In the genomic region with DNA sequence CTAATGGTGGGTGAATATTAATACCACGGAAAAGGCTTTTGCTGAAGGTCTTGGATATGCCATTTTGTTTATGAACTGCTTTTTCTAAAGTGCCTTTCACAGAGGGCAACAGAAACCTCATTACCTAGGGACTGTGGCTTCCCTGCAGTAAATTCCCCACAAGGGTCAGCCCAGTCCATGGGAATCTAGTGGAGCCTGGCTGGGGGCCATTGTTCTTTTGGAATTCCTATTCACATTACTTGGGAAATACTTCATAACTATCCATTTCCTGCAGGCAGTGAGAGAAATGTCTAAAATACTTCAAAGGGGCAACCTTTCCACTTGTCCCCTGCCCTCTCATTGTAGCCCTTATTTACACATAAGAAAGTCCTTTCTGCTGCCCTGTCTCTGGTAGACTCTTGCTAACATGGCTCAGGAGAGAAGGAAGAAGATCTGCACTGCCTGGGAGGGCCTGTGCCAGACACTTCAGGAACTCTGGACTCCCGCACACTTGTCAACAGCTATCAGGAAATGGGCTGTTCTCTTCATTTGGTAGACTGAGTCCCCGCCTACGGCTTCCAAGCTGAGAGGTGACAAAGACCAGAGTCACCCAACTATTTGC, we compare ENCODE assay signal across 9 mouse cellular contexts.
DNase-seq lines count a peak whose midpoint lies in the region; ATAC-seq lines count a peak whose summit lies in the region.
"Had no signal": no experiment of that assay in that cellular context is flagged by ENCODE, and none has a peak within 500 bp of the region (broad histone marks: within the 10 kb centered on the region; RNA-seq: fewer than 3 reads in every experiment).

No protein-coding gene starts in this region.

- 70% methylated on average over 4 of the region's 4 CpGs for WGBS in midbrain, embryonic 15.5 days
- WGBS in midbrain, embryonic 14.5 days: 67% methylated on average over 4 of the region's 4 CpGs
- 44% methylated on average over 4 of the region's 4 CpGs for WGBS in heart, embryonic 16.5 days
- 43% methylated on average over 4 of the region's 4 CpGs for WGBS in stomach, embryonic 16.5 days

- no peak overlapping the region for H3K4me3 ChIP-seq in midbrain, embryonic 15.5 days
- H3K4me3 ChIP-seq in midbrain, embryonic 14.5 days (replicated peaks; ENCODE audit: low read depth, low read length): no peak overlapping the region
- H3K4me3 ChIP-seq in heart, embryonic 16.5 days (ENCODE audit: low read length): no peak overlapping the region
- H3K4me3 ChIP-seq in stomach, embryonic 16.5 days (replicated peaks; ENCODE audit: low read length): no peak overlapping the region
- H3K4me3 ChIP-seq: erythroblast, embryonic 14.5 days had no signal

- peak; percentile 55 for ATAC-seq in midbrain, embryonic 15.5 days (replicated peaks)
- ATAC-seq in midbrain, embryonic 14.5 days (ENCODE audit: low FRiP score, low TSS enrichment): no peak
- 0 out of 2 replicates have a peak, but pooled peaks have one; percentile 16 for ATAC-seq in heart, embryonic 16.5 days (replicated peaks; ENCODE audit: extremely low read depth, insufficient read depth, low FRiP score)
- peak; percentile 22; the same call in 1 of the 2 replicates for ATAC-seq in stomach, embryonic 16.5 days (ENCODE audit: insufficient read depth, low FRiP score)

- no peak for DNase-seq in midbrain, embryonic 14.5 days
- DNase-seq in kidney, postnatal 10 days: peak; percentile 76
- no peak for DNase-seq in layer of hippocampus, adult 8-10 months (ENCODE audit: low spot score in 2 of 2)
- DNase-seq in MN1 (ENCODE audit: low spot score): no peak
- no peak for DNase-seq in ovary, postnatal 14 days (ENCODE audit: low spot score)

- H3K4me2 ChIP-seq in midbrain, embryonic 15.5 days: no peak overlapping the region
- H3K4me2 ChIP-seq in midbrain, embryonic 14.5 days (ENCODE audit: low read length): no peak overlapping the region
- peak overlapping the region; percentile 55 for H3K4me2 ChIP-seq in heart, embryonic 16.5 days (ENCODE audit: low read depth, low read length)
- peak overlapping the region; percentile 55; the same call in 1 of the 2 replicates for H3K4me2 ChIP-seq in stomach, embryonic 16.5 days (ENCODE audit: low read depth, low read length)

- H3K9me3 ChIP-seq in midbrain, embryonic 15.5 days: no peaks in the 10 kb centered on the region
- no peaks in the 10 kb centered on the region for H3K9me3 ChIP-seq in midbrain, embryonic 14.5 days (ENCODE audit: control insufficient read depth, low read length)
- H3K9me3 ChIP-seq in heart, embryonic 16.5 days (replicated peaks; ENCODE audit: control insufficient read depth, low read length): no peaks in the 10 kb centered on the region
- no peaks in the 10 kb centered on the region for H3K9me3 ChIP-seq in stomach, embryonic 16.5 days (replicated peaks; ENCODE audit: control insufficient read depth, low read length)

- H3K36me3 ChIP-seq in midbrain, embryonic 15.5 days (replicated peaks): no peaks in the 10 kb centered on the region
- no peaks in the 10 kb centered on the region for H3K36me3 ChIP-seq in midbrain, embryonic 14.5 days (ENCODE audit: control insufficient read depth, insufficient read depth, low read length)
- H3K36me3 ChIP-seq in heart, embryonic 16.5 days (ENCODE audit: control insufficient read depth, insufficient read depth): no peaks in the 10 kb centered on the region; the same call in 1 of the 2 replicates
- no peaks in the 10 kb centered on the region for H3K36me3 ChIP-seq in stomach, embryonic 16.5 days (ENCODE audit: control insufficient read depth, insufficient read depth, low read length)

- H3K27ac ChIP-seq in midbrain, embryonic 15.5 days: no peak overlapping the region
- no peak overlapping the region for H3K27ac ChIP-seq in midbrain, embryonic 14.5 days (replicated peaks; ENCODE audit: low read depth, low read length)
- no peak overlapping the region for H3K27ac ChIP-seq in heart, embryonic 16.5 days (ENCODE audit: low read length)
- H3K27ac ChIP-seq in stomach, embryonic 16.5 days (ENCODE audit: low read length): no peak overlapping the region

- H3K9ac ChIP-seq in midbrain, embryonic 15.5 days: no peak overlapping the region
- H3K9ac ChIP-seq in midbrain, embryonic 14.5 days (replicated peaks; ENCODE audit: low read length): no peak overlapping the region
- no peak overlapping the region for H3K9ac ChIP-seq in heart, embryonic 16.5 days (ENCODE audit: low read length)
- H3K9ac ChIP-seq in stomach, embryonic 16.5 days (ENCODE audit: low read length): no peak overlapping the region

- peaks cover 7% of the 10 kb centered on the region for H3K4me1 ChIP-seq in midbrain, embryonic 15.5 days
- no peaks in the 10 kb centered on the region for H3K4me1 ChIP-seq in midbrain, embryonic 14.5 days (ENCODE audit: control insufficient read depth, insufficient read depth, low read length)
- peaks cover 12% of the 10 kb centered on the region for H3K4me1 ChIP-seq in heart, embryonic 16.5 days (ENCODE audit: control insufficient read depth, insufficient read depth, low read length)
- H3K4me1 ChIP-seq in stomach, embryonic 16.5 days (ENCODE audit: control insufficient read depth, insufficient read depth, low read length): peaks cover 12% of the 10 kb centered on the region

- no peaks in the 10 kb centered on the region for H3K27me3 ChIP-seq in midbrain, embryonic 15.5 days (replicated peaks)
- H3K27me3 ChIP-seq in midbrain, embryonic 14.5 days (ENCODE audit: control insufficient read depth, insufficient read depth, low read length): no peaks in the 10 kb centered on the region
- no peaks in the 10 kb centered on the region for H3K27me3 ChIP-seq in heart, embryonic 16.5 days (ENCODE audit: control insufficient read depth, insufficient read depth, low read length)
- H3K27me3 ChIP-seq in stomach, embryonic 16.5 days (ENCODE audit: control insufficient read depth, insufficient read depth, low read length): no peaks in the 10 kb centered on the region

Comparison
In these comparisons a context has a peak if more than half of its experiments do, and no peak if none do; other contexts are left out.
1. H3K4me2 ChIP-seq: peak in heart, embryonic 16.5 days (single experiment) and stomach, embryonic 16.5 days (single experiment); none in midbrain, embryonic 15.5 days (single experiment) and midbrain, embryonic 14.5 days (single experiment).